Comparison of ENCODE assay signal across 8 mouse cellular contexts in the genomic region with DNA sequence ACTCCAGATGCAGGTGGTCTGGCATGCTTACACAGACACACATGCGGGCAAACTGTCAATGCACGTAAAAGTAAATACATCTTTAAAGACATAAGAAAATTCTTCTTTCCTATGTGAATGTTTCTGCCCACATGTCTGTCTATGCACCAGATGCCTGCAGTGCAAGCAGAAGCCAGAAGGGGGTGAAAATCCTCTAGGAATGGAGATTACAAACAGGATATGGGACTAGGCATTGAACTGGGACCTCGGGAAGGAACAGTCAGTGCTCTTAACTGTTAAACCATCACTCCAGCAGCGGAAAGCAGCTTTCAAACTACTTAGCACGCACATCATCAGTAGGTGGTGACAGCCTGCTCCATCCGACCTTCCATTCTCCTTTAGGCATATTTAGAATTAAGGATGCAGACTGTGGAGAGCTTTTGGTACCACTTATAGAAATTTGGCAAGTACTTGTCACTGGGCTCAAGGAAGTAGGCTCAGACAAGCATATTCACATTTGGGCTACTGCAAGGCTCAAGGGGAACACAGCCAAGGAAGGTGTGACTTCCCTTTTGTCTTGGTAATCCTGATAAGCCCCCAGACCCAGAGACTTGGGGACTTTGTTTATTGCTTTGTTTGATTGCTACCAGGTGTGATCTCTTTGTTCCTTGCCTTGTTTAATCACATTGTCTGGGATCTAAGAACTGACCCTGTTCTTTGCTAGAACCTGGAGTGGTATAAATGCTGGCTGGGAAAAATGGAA. TPM values are rescaled to one million over a fixed set of nuclear protein-coding genes. Genes with fewer than 3 reads are reported as not detected.
A peak's percentile ranks its signal among the peaks of the same experiment; 100 is the strongest.
DNase-seq lines count a peak whose midpoint lies in the region; ATAC-seq and TF ChIP-seq lines count a peak whose summit lies in the region.

No protein-coding gene starts in this region.

- TF ChIP-seq POLR2A in kidney, adult 2 months (IDR thresholded peaks at IDR 0.05; ENCODE audit: low read depth, low read length) = no peak

- H3K36me3 ChIP-seq in kidney, adult 2 months (ENCODE audit: control insufficient read depth, insufficient read depth, low read length) = no peaks in the 10 kb centered on the region
- H3K36me3 ChIP-seq in kidney, embryonic 15.5 days = no peaks in the 10 kb centered on the region
- H3K36me3 ChIP-seq in embryonic facial prominence, embryonic 11.5 days (replicated peaks; ENCODE audit: control insufficient read depth, insufficient read depth, low read depth, low read length) = no peaks in the 10 kb centered on the region
- no peaks in the 10 kb centered on the region for H3K36me3 ChIP-seq in limb, embryonic 10.5 days

- no peak overlapping the region for H3K4me2 ChIP-seq in kidney, embryonic 15.5 days
- H3K4me2 ChIP-seq in embryonic facial prominence, embryonic 11.5 days (ENCODE audit: low read depth, low read length) = no peak overlapping the region

- H3K27ac ChIP-seq in kidney, adult 2 months (ENCODE audit: insufficient read depth, low read depth, low read length) = no peak overlapping the region
- H3K27ac ChIP-seq in kidney, embryonic 15.5 days = no peak overlapping the region
- no peak overlapping the region for H3K27ac ChIP-seq in embryonic facial prominence, embryonic 11.5 days (replicated peaks; ENCODE audit: low read depth, low read length)
- no peak overlapping the region for H3K27ac ChIP-seq in limb, embryonic 10.5 days

- H3K9ac ChIP-seq in kidney, embryonic 15.5 days = no peak overlapping the region
- no peak overlapping the region for H3K9ac ChIP-seq in embryonic facial prominence, embryonic 11.5 days (replicated peaks; ENCODE audit: low read length)

- H3K27me3 ChIP-seq in kidney, adult 2 months (replicated peaks; ENCODE audit: control insufficient read depth, insufficient read depth, low read length) = no peaks in the 10 kb centered on the region
- H3K27me3 ChIP-seq in kidney, embryonic 15.5 days = peaks cover 3% of the 10 kb centered on the region; the same call in 1 of the 2 replicates
- no peaks in the 10 kb centered on the region for H3K27me3 ChIP-seq in embryonic facial prominence, embryonic 11.5 days (ENCODE audit: control insufficient read depth, insufficient read depth, low read length)
- H3K27me3 ChIP-seq in limb, embryonic 10.5 days (ENCODE audit: low read depth, poor library complexity, severe bottlenecking) = no peaks in the 10 kb centered on the region

- no peaks in the 10 kb centered on the region for H3K9me3 ChIP-seq in kidney, embryonic 15.5 days (replicated peaks)
- H3K9me3 ChIP-seq in embryonic facial prominence, embryonic 11.5 days (replicated peaks; ENCODE audit: control insufficient read depth, low read length) = no peaks in the 10 kb centered on the region
- no peaks in the 10 kb centered on the region for H3K9me3 ChIP-seq in limb, embryonic 10.5 days (replicated peaks)

- no peaks in the 10 kb centered on the region for H3K4me1 ChIP-seq in kidney, adult 2 months (ENCODE audit: control insufficient read depth, insufficient read depth, low read length)
- peaks cover 3% of the 10 kb centered on the region; the same call in 1 of the 2 replicates for H3K4me1 ChIP-seq in kidney, embryonic 15.5 days
- H3K4me1 ChIP-seq in embryonic facial prominence, embryonic 11.5 days (ENCODE audit: control insufficient read depth, insufficient read depth, low read length) = no peaks in the 10 kb centered on the region
- peaks cover 13% of the 10 kb centered on the region for H3K4me1 ChIP-seq in limb, embryonic 10.5 days

- TF ChIP-seq CTCF in kidney, adult 2 months (conservative IDR thresholded peaks at IDR 0.05; ENCODE audit: insufficient read depth, insufficient read length, low read depth, low read length) = peak; percentile 67

- peak; percentile 69 for DNase-seq in kidney, adult 2 months
- peak; percentile 61 to 85 for DNase-seq in adrenal gland, adult (ENCODE audit: inconsistent age in 2 of 2, low spot score in 1 of 2)
- DNase-seq in embryonic facial prominence, embryonic 11.5 days (ENCODE audit: low spot score) = peak; percentile 63
- peak; percentile 54 for DNase-seq in hindlimb bud, embryonic 11.5 days (ENCODE audit: extremely low spot score, low read depth, low spot score)
- peak; percentile 72 for DNase-seq in limb, embryonic 10.5 days (ENCODE audit: low spot score)
- peak; percentile 86 to 87 for DNase-seq in right cerebral cortex, postnatal 10 days (ENCODE audit: low spot score in 2 of 2)
- DNase-seq in spleen, postnatal 10 days (ENCODE audit: low spot score in 2 of 2) = no peak

- 23% methylated on average over 6 of the region's 6 CpGs for WGBS in kidney, adult 2 months
- 20% methylated on average over 6 of the region's 6 CpGs for WGBS in kidney, embryonic 15.5 days
- WGBS in embryonic facial prominence, embryonic 11.5 days = 25% methylated on average over 6 of the region's 6 CpGs
- WGBS in limb, embryonic 10.5 days = 16% methylated on average over 6 of the region's 6 CpGs

- ATAC-seq in kidney, embryonic 15.5 days (replicated peaks; ENCODE audit: low FRiP score) = no peak
- ATAC-seq in embryonic facial prominence, embryonic 11.5 days (replicated peaks; ENCODE audit: insufficient number of reproducible peaks, low FRiP score, low TSS enrichment, low read depth) = no peak

- H3K4me3 ChIP-seq in kidney, adult 2 months (ENCODE audit: insufficient read depth, low read depth, low read length) = no peak overlapping the region
- H3K4me3 ChIP-seq in kidney, embryonic 15.5 days (replicated peaks) = no peak overlapping the region
- no peak overlapping the region for H3K4me3 ChIP-seq in embryonic facial prominence, embryonic 11.5 days (ENCODE audit: low read depth, low read length)
- H3K4me3 ChIP-seq in limb, embryonic 10.5 days = no peak overlapping the region

RNA-seq across cellular contexts. Expression of a gene that starts 18.2 kb away (rescaled TPM):
- polyA plus RNA-seq in kidney, adult 2 months (2012; rRNA removed) = 0.10 and 0.67 TPM in 2 replicates
- polyA plus RNA-seq in kidney, embryonic 15.5 days (2015; fragmentation: Nextera tagmentation; extraction: Ambion mirVana) = 0.22 and 0.30 TPM in 2 replicates
- polyA plus RNA-seq in embryonic facial prominence, embryonic 11.5 days (2014; fragmentation: Nextera tagmentation; extraction: Ambion mirVana) = 0.46 and 0.48 TPM in 2 replicates
- polyA plus RNA-seq in limb, embryonic 10.5 days (2016; fragmentation: Nextera tagmentation; extraction: Ambion mirVana) = 0.45 and 0.58 TPM in 2 replicates

RNA-seq across cellular contexts. Expression of a gene that starts 42.2 kb away (rescaled TPM):
- polyA plus RNA-seq in kidney, adult 2 months (2012; rRNA removed) = 127 and 129 TPM in 2 replicates
- polyA plus RNA-seq in kidney, embryonic 15.5 days (2015; fragmentation: Nextera tagmentation; extraction: Ambion mirVana) = 174 and 181 TPM in 2 replicates
- 217 and 219 TPM in 2 replicates for polyA plus RNA-seq in embryonic facial prominence, embryonic 11.5 days (2014; fragmentation: Nextera tagmentation; extraction: Ambion mirVana)
- 182 and 204 TPM in 2 replicates for polyA plus RNA-seq in limb, embryonic 10.5 days (2016; fragmentation: Nextera tagmentation; extraction: Ambion mirVana)

RNA-seq across cellular contexts. Expression of a gene that starts 47.4 kb away (rescaled TPM):
- polyA plus RNA-seq in kidney, adult 2 months (2012; rRNA removed) = 1.1 and 1.2 TPM in 2 replicates
- polyA plus RNA-seq in kidney, embryonic 15.5 days (2015; fragmentation: Nextera tagmentation; extraction: Ambion mirVana) = 8.6 and 9.8 TPM in 2 replicates
- polyA plus RNA-seq in embryonic facial prominence, embryonic 11.5 days (2014; fragmentation: Nextera tagmentation; extraction: Ambion mirVana) = 4.3 and 5.5 TPM in 2 replicates
- polyA plus RNA-seq in limb, embryonic 10.5 days (2016; fragmentation: Nextera tagmentation; extraction: Ambion mirVana) = 9.4 and 10.7 TPM in 2 replicates

Comparison
In these comparisons a context has a peak if more than half of its experiments do, and no peak if none do; other contexts are left out.
1. DNase-seq: peak in kidney, adult 2 months (single experiment), adrenal gland, adult (2 of 2), embryonic facial prominence, embryonic 11.5 days (single experiment), hindlimb bud, embryonic 11.5 days (single experiment), limb, embryonic 10.5 days (single experiment) and right cerebral cortex, postnatal 10 days (2 of 2); none in spleen, postnatal 10 days (0 of 2).